Mouse (Mus musculus) thymus, postnatal 36 days (tissue): Measurements from ENCODE around the gene Pou2f3.

Experiments
- DNase-seq, 2 experiments: peaks; one replicate each; pipeline ENCODE4 v3.0.0; 2022; ENCODE audit warnings: mixed read lengths in 2 of 2

The Pou2f3 gene

GRCm38 (mm10) chr9:43230886-43231285 lies 20.7 kb upstream of the Pou2f3 start:
- DNase-seq, result no peak

DNA sequence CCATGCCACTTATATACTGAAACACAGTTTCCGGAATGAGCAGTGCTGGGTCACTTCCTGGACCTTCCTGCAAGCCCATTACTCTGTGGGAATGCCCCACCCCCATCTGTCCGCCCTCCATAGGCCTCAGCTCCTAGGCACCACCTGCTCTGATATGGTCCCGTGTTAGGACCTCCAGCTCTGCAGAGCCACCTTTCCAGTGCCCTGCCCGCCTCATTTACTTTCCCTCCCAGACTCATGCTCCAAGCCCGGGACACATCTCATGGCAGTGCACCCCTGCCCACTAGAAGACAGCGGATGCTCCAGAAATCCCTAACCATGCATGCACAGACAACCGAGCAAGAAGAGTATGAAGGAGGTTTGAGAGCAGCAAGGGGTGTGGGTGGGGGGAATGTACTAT lies 19.8 kb upstream of the Pou2f3 start:
- DNase-seq, result no peak

GRCm38 (mm10) chr9:43229398-43229895 lies 19.3 kb upstream of the Pou2f3 start:
- DNase-seq, result no peak

DNA sequence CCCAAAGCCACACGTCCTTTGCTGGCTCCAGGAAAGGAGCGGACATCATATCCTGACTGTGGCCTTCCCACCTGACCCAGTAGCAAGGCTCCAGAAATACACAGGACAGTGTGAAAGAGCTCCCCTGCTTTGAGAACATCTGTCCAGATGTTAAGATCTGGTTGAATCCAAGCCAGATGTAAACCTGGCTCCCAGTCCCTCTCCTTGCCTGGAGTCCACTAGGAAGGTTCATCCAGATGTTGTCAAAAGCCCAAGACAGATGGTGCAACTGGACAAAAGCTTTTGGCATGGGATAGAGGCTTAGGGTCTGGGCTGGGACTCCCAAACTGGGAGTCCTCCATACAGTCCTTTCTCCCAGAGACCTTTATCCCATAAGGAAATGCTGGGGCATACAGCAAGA lies 18.6 kb upstream of the Pou2f3 start:
- no peak for DNase-seq

- DNase-seq, result no peak
Measured at GRCm38 (mm10) chr9:43227626-43228025, 17.5 kb upstream of the Pou2f3 start.

GRCm38 (mm10) chr9:43226573-43227160 lies 16.5 kb upstream of the Pou2f3 start:
- DNase-seq, result no peak

DNA sequence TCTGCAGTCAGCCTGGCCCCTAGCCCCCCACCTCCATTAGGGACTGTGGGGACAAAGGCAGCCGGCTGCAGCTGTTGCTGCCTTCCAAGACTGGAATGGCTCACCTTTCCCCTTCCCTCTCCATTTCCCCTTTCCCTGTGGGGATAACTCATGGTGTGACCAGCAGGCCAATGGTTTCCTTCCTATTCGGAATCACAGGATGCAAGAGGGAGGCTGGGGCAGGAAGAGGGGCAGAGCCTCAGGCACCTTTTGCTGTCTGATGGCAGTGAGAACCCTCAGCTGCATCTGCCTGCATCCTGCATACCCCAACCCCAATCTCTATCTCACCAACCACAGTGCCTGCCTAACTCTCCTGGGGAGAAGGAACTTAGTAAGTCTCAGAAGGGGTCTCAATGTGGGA lies 15.3 kb upstream of the Pou2f3 start:
- DNase-seq, result no peak

- DNase-seq, result no peak
Measured at GRCm38 (mm10) chr9:43224771-43225355, 14.7 kb upstream of the Pou2f3 start.

DNA sequence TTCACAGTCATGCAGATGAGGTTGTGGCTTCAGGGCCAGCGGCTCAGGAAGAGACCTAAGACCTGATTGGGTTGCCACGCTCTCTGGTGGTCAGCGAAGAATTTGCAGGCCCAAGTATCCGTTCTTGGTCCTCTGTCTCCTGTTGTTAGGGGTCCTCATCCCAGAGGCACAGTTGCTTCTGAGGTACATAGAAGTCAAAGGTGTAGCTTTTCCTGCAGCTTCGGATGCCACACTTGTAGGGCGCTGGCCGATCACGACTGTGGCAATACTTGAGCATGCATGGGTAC lies 12.2 kb upstream of the Pou2f3 start:
- DNase-seq, result no peak

DNA sequence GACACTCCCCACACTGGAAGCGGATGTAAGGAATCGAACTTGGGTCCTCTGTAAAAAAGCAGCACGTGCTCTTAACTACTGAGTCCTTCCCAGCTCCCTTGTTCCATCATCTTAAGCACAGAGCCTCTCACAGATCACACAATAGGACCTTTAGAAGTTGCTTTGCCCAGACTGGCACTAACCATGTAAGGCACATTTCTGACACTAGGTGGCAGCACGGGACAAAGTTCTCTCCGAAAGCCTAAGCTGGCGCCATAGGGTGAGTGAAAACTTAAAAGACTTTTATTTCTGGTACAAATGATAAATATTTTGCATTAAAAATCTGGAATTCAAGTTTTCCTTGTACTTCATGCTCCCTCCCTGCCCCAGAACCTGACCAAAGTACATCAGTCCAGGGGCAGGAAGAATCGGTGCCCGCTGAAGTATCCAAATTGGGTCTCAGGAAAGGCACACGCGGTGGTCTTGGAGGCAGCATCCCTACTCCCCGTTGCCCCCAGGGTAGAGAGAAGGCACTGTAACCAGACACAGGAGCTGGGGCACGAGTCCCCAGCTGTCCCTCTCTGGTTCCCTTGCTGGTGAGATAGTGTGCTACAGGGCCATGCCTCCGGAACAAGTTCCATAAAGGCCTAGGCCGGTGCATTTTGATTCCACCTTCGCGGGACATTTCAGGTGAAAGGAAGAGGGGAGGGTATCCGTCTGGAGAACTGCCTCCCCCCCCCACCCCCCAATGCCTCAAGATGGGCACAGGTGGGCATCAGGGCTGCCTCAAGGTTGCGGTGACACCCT lies 11.7 kb upstream of the Pou2f3 start:
- DNase-seq, result peak; percentile 54 to 72

- DNase-seq, result peak in 1 of 2 experiments; percentile 10
Measured at GRCm38 (mm10) chr9:43210771-43211450, 742 bp upstream of the Pou2f3 start.

DNA sequence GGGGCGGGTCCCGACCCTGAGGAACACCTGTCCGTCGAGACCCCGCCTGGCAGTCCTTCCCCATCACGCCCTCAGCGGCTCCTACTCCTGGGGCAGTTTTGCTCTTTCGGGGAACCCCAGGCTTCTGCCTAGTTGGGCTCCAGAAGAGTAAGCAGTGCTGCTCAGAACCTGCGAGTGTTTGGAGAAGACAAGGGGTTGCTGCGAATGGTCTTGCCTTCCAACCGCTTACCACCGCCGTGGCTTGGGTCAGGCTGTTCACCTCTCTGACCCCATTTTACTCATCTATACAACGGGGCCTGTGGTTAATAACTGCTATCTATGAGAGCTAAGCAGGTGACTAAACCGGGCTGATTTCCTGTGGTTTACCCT lies 4.2 kb downstream of the Pou2f3 start:
- no peak for DNase-seq

- no peak for DNase-seq
Measured at GRCm38 (mm10) chr9:43205343-43206021, 4.7 kb downstream of the Pou2f3 start.

DNA sequence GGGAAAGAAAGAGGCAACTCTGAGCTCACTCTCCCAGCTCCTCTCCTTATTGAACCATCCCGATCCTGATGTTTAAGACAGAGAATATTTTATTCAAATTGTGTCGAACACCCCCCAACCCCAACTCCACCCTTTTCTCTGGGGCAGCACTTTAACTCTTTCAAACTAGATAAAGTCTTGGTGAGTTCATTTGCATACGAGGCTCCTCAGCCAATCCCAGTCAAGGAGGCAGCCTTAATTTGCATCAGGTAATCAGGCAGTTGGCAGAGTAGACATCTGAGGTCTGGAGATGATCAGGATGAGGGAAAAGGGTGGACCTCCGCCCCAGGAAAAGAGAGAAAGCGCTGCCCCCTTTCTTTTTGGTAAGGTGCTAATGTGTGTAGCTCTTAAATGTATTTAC lies 10.0 kb downstream of the Pou2f3 start:
- no peak for DNase-seq

DNA sequence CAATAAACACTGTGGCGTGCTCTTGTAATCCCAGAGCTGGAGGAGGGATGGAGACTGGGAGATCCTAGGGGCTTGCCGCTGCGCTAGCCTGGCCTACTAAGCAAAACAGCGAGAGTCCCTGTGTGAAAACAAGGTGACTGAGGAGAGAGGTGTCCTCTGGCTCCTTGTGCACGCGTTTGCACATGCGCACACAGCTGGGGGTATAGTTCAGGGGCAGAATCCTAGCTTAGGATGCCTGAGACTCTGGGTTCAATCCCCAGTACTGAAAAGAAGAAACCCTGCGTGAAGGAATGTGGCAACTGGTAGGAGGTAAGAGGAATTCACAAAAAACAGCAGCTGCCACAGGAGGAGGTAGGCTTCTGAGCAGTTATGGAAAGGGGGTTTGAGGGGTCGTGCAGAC lies 16.2 kb downstream of the Pou2f3 start:
- no peak for DNase-seq

- no peak for DNase-seq
Measured at GRCm38 (mm10) chr9:43191561-43191960, 18.6 kb downstream of the Pou2f3 start.

GRCm38 (mm10) chr9:43189021-43189356 lies 21.2 kb downstream of the Pou2f3 start:
- no peak for DNase-seq

- DNase-seq, result no peak
Measured at GRCm38 (mm10) chr9:43188309-43189020, 21.7 kb downstream of the Pou2f3 start.

DNA sequence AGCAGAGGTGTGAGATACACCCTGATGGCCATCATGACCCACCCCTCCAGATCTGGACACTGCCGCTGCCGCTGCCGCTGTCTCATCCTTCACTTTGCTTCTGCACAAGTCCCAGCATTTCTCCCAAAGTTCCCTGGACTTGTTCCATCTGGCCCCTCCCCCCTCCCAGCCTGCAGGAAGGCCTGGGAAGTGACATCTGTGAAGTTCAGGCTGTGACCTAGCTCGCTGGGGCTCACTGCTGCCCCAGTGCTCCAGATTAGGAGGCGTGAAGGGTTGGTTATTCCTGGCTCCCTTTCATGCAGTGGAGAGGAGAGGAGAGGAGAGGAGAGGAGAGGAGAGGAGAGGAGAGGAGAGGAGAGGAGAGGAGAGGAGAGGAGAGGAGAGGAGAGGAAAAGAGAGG lies 30.6 kb downstream of the Pou2f3 start:
- no peak for DNase-seq

DNA sequence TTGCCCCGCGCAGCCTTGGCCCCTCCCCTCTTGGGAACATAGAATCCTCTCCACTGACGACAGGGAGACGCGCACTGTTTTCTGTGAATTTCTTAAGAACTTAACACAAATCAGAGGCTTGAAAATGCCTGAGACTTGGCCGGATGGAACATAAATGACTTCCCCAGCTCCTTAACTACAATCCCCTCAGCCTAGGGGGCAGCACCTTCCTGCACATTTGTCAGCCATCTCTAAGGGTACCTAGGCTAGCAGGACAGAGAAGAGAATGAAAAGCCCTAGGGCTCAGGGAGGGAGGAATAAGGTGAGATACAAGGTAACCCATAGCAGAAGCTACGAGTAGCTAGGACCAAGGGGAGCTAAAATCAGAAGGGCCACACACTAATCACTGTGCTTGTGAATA lies 32.0 kb downstream of the Pou2f3 start:
- DNase-seq, result no peak

DNA sequence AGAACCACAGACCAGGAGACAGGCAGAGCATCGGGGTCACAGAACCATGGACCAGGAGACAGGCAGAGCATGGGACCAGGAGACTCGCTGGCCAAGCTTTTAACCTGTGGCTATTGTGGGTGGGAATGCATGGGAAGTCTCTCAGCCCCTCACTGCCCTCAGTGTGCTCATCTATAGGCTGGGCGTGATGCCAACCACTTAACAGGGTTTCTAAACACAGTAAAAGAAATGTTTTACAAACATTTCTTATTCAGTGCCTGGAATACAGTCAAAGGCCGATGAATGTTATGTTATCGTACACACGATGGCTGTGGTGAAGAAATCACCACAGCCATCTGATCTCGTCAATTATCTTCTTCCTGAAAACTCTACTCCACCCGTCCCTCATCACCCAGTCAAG lies 43.1 kb downstream of the Pou2f3 start:
- DNase-seq, result no peak

DNA sequence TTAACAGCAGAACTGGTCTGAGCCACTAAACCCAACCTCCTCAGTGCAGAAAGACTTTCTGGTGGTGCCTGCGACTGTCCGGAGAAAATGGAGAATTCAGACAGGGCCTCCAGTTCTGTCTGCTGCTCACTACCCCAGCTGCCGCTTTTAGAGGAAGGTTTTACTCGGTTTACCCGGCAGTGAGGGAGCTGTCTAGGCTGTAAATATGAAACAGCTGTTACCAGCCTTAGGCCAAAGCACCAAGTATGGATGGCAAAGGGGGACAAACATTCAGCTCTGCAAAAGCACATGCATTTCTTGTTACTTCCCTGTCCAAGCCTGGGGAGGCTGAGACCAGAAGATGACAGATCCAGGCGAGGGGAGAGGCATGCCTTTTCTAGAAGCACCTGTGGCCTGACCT lies 43.8 kb downstream of the Pou2f3 start:
- DNase-seq, result no peak

GRCm38 (mm10) chr9:43155960-43156359 lies 54.2 kb downstream of the Pou2f3 start:
- DNase-seq, result no peak
